Mouse (Mus musculus) kidney, embryonic 16.5 days (tissue): ENCODE measurements around the gene Sart1. TPM values are rescaled to one million over a fixed set of nuclear protein-coding genes. Genes with fewer than 3 reads are reported as not detected.
"Not testable (repeated sequence)": the region's sequence is repeated elsewhere in the genome, so short reads cannot be mapped to it uniquely, and the experiment has no call there.

Experiments
- ATAC-seq: fragments of 200-750 bp; cut with Nextera tagmentation; 2 replicates; pipeline ENCODE4 v1.8.0; 2017; ENCODE audit warnings: moderate TSS enrichment; ENCODE audit not compliant: low FRiP score, low TSS enrichment
- H3K27ac ChIP-seq: fragments of 300-500 bp; sonication (generic); 2 replicates; pipeline ENCODE4 v1.5.1; 2014; ENCODE audit warnings: low read length
- H3K27me3 ChIP-seq: fragments of 300-500 bp; sonication (generic); 2 replicates; pipeline ENCODE4 v1.6.1; 2014; ENCODE audit warnings: low read length, control low read depth, mixed read lengths; ENCODE audit not compliant: insufficient read depth
- H3K36me3 ChIP-seq: fragments of 300-500 bp; sonication (generic); 2 replicates; pipeline ENCODE4 v1.6.1; 2014; ENCODE audit warnings: low read length, control low read depth, mixed read lengths; ENCODE audit not compliant: insufficient read depth
- H3K4me1 ChIP-seq: fragments of 300-500 bp; sonication (generic); 2 replicates; pipeline ENCODE4 v1.6.1; 2014; ENCODE audit warnings: low read length, control low read depth, mixed read lengths; ENCODE audit not compliant: insufficient read depth
- H3K4me2 ChIP-seq: fragments of 300-500 bp; sonication (generic); replicated peaks from 2 replicates; pipeline ENCODE4 v1.6.1; 2014; ENCODE audit warnings: low read depth, low read length
- H3K4me3 ChIP-seq: fragments of 300-500 bp; sonication (generic); 2 replicates; pipeline ENCODE4 v1.5.1; 2014; ENCODE audit warnings: mild to moderate bottlenecking, low read length
- H3K9ac ChIP-seq: fragments of 300-500 bp; sonication (generic); replicated peaks from 2 replicates; pipeline ENCODE4 v1.6.1; 2014; ENCODE audit warnings: low read length
- H3K9me3 ChIP-seq: fragments of 300-500 bp; sonication (generic); 2 replicates; pipeline ENCODE4 v1.6.1; 2016; ENCODE audit warnings: low read length, control low read depth
- WGBS: fragments of 180-500 bp; shearing (Covaris S2); extraction: QIAGEN DNeasy Blood & Tissue Kit; methylation state at CpG from one replicate; pipeline ENCODE4 v1.1.7; 2014; 5-methylcytosine and 5-hydroxymethylcytosine counted together
- polyA plus RNA-seq: library from polyadenylated mRNA; unstranded; fragments of >200 nt; fragmentation: Nextera tagmentation; extraction: Ambion mirVana; gene quantifications from 2 replicates; pipeline ENCODE4 v1.2.1, GENCODE M21; 2015

Sart1 gene
- polyA plus RNA-seq, 1 experiment from 2014 or later = 75.3 TPM

DNA sequence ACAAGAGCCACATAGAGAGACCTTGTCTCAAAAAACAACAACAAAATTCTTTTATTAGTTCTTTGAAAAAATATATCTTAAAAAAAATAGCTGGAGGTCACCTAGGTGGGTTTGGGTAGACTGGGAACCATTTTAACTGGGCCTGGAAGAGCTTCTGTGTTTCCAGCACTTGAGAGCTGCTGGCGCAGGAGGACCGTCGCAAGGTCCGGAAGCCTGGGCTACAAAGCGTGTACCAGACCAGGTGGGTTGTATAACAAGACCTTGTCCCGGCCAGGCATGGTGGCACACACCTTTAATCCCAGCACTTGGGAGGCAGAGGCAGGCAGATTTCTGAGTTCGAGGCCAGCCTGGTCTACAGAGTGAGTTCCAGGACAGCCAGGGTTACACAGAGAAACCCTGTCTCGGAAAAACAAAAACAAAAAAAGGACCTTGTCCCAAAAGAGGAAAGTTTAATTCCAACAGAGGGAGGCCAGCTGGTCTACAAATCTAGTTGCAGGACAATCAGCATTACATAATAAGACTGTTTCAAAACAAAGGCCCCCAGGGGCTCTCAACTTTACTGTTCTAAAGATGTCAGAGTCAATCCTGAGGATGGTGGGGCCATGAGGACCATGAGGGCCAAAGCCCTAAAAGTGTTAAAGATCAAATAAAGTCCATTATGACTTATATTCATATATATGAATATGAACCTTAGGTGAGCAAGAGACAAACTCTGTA, 30.4 kb upstream of the Sart1 start:
- no peaks in the 10 kb centered on the region for H3K27me3 ChIP-seq
- H3K27ac ChIP-seq = no peak overlapping the region
- H3K4me2 ChIP-seq = no peak overlapping the region
- H3K9me3 ChIP-seq = no peaks in the 10 kb centered on the region
- H3K9ac ChIP-seq = no peak overlapping the region
- no peak overlapping the region for H3K4me3 ChIP-seq
- 93% methylated on average over 7 of the region's 8 CpGs for WGBS
- peaks cover 14% of the 10 kb centered on the region for H3K4me1 ChIP-seq
- no peak for ATAC-seq
- H3K36me3 ChIP-seq = peaks cover 29% of the 10 kb centered on the region

DNA sequence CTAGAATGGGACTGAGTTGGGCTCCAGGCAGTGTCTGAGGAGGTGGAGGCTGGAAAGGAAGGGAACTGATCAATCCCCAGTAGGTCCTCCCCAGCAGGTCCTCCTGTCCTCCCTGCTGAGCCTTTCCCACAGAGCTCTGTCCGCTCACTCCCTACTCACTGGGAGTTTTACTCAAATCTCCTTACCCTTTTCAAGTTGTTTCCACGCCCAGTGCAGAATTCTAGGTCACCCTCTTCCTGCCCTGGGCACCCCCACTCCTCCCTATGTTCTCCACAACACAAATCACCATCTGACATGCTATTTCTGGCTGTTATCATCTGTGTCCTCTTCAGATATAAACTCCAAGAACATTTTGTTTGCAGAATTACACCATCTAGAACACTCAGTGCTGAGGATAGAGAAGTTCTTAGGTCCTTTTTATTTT, 26.0 kb upstream of the Sart1 start:
- H3K4me2 ChIP-seq = no peak overlapping the region
- no peaks in the 10 kb centered on the region for H3K9me3 ChIP-seq
- H3K4me1 ChIP-seq = no peaks in the 10 kb centered on the region
- H3K9ac ChIP-seq = no peak overlapping the region
- no peak overlapping the region for H3K4me3 ChIP-seq
- H3K27me3 ChIP-seq = no peaks in the 10 kb centered on the region
- H3K27ac ChIP-seq = no peak overlapping the region
- H3K36me3 ChIP-seq = 0 out of 2 replicates have a peak, but pooled peaks cover 2% of the 10 kb centered on the region
- 60% methylated on average over 2 of the region's 2 CpGs for WGBS
- no peak for ATAC-seq

DNA sequence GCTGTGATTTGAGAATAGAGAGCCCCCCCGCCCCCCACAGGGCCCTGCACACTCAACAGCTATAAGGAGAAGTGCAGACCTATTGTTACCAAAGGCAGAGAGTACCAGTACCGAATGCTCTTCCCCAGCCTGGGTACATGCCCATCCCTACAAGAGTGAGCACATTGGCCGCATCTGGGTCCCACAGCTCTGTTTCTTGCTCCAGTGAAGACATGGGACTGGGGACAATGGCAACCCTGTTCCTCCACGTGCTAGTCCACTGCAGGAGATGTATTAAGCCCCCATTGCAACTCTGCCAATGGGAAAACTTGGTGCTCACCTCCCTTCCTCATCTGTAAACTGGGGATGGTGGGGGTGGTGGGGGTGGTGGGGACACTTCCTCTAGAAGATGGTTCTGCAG, 25.3 kb upstream of the Sart1 start:
- ATAC-seq = no peak
- Histone ChIP-seq H3K4me1 (no peaks in the 10 kb centered on the region), H3K36me3 (no peaks in the 10 kb centered on the region), H3K4me3 (no peak overlapping the region), H3K9me3 (no peaks in the 10 kb centered on the region), H3K9ac (no peak overlapping the region), H3K27me3 (no peaks in the 10 kb centered on the region), H3K4me2 (no peak overlapping the region), H3K27ac (no peak overlapping the region)
- 74% methylated on average over 4 of the region's 4 CpGs for WGBS

DNA sequence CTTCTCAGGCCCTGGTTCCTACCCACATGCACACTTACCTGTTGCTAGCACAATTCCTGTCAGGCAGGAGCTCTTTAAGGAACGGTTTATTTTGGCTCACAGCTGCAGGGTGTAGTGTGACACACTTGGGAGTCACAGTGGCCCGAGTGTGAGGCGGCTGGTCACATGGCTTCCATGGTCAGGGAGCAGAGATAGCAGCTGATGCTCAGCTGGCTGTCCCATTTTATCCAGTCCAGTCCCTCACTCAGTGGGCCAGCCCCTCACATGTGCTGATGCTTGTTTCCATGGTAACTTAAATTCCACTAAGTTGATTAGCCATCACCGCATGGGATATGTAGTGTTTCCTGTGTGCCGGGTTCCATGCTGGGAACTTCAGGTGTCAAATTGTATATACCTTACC, 23.5 kb upstream of the Sart1 start:
- Histone ChIP-seq H3K27me3 (no peaks in the 10 kb centered on the region), H3K4me1 (peaks cover 11% of the 10 kb centered on the region; the same call in 1 of the 2 replicates), H3K4me3 (no peak overlapping the region), H3K4me2 (no peak overlapping the region), H3K36me3 (no peaks in the 10 kb centered on the region), H3K9ac (no peak overlapping the region), H3K9me3 (no peaks in the 10 kb centered on the region), H3K27ac (no peak overlapping the region)
- ATAC-seq = no peak
- WGBS = 59% methylated on average over 5 of the region's 5 CpGs

DNA sequence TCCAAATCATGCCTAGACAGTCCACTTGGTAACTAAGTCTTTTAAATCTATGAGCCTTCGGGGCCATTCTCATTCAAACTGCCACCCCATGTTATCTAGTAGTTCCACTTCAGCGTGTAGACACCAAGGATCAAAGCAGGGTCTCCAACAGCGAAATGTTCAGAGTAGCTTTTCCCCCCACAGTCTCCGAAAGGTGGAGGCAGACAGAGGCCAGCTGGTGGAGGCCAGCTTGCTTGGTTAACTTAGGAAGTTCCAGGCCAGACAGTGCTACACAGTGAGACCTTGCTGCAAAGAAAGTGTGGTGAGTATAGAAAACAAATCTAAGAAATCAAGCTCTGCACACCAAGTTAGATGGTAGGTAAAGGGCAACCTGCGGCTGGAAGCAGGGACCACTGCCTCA, 22.1 kb upstream of the Sart1 start:
- H3K9ac ChIP-seq = no peak overlapping the region
- H3K4me3 ChIP-seq = no peak overlapping the region
- no peaks in the 10 kb centered on the region for H3K36me3 ChIP-seq
- ATAC-seq = no peak
- no peaks in the 10 kb centered on the region for H3K9me3 ChIP-seq
- H3K27ac ChIP-seq = no peak overlapping the region
- H3K4me1 ChIP-seq = peaks cover 15% of the 10 kb centered on the region; the same call in 1 of the 2 replicates
- no peak overlapping the region for H3K4me2 ChIP-seq
- no peaks in the 10 kb centered on the region for H3K27me3 ChIP-seq
- WGBS = 80% methylated on average over 5 of the region's 5 CpGs

DNA sequence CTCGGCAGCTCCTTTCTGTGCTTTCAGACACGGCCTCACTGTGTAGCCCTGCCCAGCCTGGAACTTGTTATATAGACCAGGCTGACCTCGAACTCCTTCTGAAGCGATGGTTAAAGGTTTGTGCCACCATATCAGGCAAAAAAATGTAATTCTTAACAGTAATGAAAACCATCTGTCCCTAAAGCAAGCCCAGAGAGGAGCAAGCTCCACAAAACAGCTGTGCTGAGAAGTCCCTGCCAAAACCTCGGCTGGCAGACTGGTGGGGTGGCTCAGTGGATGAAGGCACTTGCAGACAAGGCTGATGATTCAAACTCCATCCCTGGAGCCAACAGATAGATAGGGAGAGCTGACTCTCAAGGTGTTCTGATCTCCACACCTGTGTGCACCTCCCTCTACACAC, 20.6 kb upstream of the Sart1 start:
- Histone ChIP-seq H3K27ac (no peak overlapping the region), H3K36me3 (no peaks in the 10 kb centered on the region), H3K9me3 (no peaks in the 10 kb centered on the region), H3K27me3 (no peaks in the 10 kb centered on the region), H3K9ac (no peak overlapping the region), H3K4me3 (no peak overlapping the region), H3K4me2 (no peak overlapping the region), H3K4me1 (peaks cover 15% of the 10 kb centered on the region; the same call in 1 of the 2 replicates)
- 82% methylated on average over 5 of the region's 5 CpGs for WGBS
- no peak for ATAC-seq

DNA sequence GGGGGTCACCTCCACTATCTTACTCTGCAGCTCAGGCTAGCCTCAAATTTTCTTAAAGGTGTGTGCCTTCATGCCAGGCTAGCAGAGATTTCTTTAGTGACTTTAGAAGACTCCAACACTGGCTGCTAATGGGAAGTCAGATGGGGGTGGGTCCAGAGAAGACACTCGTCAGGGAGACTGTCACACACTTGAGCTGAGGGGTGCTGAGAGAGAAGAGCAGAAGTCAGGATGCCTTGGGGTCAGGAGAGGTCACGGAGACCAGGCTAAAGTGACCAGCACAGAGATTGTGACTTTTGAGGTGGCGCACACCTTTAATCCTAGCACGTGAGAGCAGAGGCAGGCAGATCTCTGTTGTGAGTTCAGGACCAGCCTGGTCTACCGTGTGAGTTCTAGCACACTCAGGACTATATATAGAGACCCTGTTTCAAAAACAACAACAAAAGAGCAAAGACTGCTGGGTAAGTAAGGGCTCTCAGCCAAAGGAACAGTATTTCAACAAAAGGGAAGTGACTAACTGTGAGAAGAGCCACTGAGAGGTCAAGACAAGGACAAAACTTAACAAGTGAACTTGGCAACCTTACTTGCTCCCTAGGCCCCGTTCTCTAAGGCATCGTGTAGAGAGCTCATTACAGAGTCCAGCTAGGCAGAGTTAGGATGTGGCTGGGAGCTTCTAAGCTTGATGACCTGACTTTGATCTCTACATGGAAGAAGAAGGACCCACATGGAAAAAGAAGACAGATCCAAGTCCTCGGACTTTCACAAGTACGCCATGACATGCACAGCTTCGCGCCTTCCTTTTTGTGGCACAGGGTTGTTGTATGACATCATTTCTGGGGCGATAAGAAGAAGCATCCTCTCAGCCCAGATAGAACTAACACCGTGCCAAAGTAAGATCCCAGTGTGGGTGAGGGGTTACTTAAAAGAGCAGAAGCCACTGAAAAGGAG, 19.8 kb upstream of the Sart1 start:
- no peak overlapping the region for H3K9ac ChIP-seq
- H3K27ac ChIP-seq = no peak overlapping the region
- H3K9me3 ChIP-seq = no peaks in the 10 kb centered on the region
- peak overlapping the region; percentile 77; the same call in 1 of the 2 replicates for H3K4me2 ChIP-seq
- no peaks in the 10 kb centered on the region for H3K36me3 ChIP-seq
- H3K4me1 ChIP-seq = peaks cover 15% of the 10 kb centered on the region; the same call in 1 of the 2 replicates
- no peak for ATAC-seq
- H3K4me3 ChIP-seq = no peak overlapping the region
- H3K27me3 ChIP-seq = no peaks in the 10 kb centered on the region
- 81% methylated on average over 13 of the region's 13 CpGs for WGBS

DNA sequence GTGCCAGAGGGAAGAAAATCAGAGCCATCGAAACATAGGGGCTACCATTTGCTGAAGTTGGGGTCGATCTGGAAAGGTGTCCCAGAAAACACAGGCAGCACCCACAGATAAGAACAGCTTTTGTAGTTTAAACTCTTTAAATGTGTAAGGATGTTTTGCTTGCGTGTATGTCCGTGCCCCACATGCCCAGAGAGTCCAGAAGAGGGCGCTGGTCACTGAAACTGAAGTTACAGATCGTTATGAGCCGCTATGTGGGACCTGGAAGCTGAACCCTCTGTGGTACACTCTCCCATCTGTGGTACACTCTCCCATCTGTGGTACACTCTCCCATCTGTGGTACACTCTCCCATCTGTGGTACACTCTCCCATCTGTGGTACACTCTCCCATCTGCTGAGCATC, 18.6 kb upstream of the Sart1 start:
- Histone ChIP-seq H3K4me3 (peak overlapping the region; percentile 70), H3K9me3 (no peaks in the 10 kb centered on the region), H3K36me3 (no peaks in the 10 kb centered on the region), H3K9ac (peak overlapping the region; percentile 91), H3K27ac (peak overlapping the region; percentile 97), H3K4me1 (peaks cover 15% of the 10 kb centered on the region; the same call in 1 of the 2 replicates), H3K4me2 (peak overlapping the region; percentile 77), H3K27me3 (no peaks in the 10 kb centered on the region)
- 19% methylated on average over 7 of the region's 7 CpGs for WGBS
- ATAC-seq = peak; percentile 55

DNA sequence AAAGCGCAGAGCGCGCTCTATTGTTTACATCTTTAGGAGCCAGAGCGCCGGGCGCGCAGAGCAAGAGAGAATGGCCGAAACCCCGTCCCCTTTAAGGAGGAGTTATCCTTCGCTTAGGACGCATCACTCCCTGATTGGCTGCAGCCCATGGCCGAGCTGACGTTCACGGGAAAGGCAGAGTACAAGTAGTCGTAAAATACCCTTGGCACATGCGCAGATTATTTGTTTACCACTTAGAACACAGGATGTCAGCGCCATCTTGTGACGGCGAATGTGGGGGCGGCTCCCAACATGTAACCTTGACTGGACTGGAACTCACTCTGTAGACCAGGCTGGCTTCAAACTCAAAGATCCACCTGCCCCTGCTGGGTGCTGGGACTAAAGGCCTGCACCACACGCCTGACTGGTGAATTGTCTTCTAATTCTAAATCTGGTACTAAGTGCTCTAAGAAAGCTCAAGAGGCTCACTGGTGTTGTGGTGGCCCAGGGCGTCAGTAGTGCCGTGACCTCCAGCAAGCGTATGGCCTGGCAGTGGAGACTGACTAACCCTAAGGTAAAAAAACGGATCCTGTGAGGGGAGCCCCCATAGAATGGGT, 18.1 kb upstream of the Sart1 start:
- H3K9me3 ChIP-seq, H3K27me3 ChIP-seq, H3K36me3 ChIP-seq: not testable (repeated sequence)
- Histone ChIP-seq H3K4me1 (peaks cover 15% of the 10 kb centered on the region; the same call in 1 of the 2 replicates), H3K27ac (peak overlapping the region; percentile 97), H3K4me2 (peak overlapping the region; percentile 77), H3K4me3 (peak overlapping the region; percentile 70), H3K9ac (peak overlapping the region; percentile 91)
- 11% methylated on average over 20 of the region's 25 CpGs for WGBS
- ATAC-seq = peak; percentile 82
